Mouse (Mus musculus) kidney, postnatal 14 days (tissue): ENCODE measurements around the gene Eda2r.

Experiments
- DNase-seq: peaks from one replicate; pipeline ENCODE4 v3.0.0; 2022; ENCODE audit warnings: mixed read lengths

Eda2r gene

DNA sequence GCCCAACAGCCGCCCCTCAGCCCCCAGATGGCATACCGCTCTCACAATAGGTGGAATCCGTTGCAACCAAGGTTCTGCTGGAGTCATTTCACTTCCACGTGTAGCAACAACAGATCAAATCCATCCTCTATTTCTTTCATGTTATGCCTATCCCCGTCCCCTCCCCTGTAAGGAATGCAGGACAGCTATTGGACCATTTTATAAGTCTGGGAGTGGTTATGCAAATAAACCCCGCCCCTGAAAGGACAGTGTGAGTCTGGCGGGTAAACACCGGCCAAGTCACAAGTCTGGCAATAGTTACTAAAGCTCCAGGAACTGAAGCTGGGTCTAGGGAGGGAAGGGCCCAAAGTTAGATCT, at the start of gene Eda2r:
Eda2r (minus strand) TSS at position 152 of the 357 bp plus-strand sequence.
- DNase-seq: peak; percentile 54

DNA sequence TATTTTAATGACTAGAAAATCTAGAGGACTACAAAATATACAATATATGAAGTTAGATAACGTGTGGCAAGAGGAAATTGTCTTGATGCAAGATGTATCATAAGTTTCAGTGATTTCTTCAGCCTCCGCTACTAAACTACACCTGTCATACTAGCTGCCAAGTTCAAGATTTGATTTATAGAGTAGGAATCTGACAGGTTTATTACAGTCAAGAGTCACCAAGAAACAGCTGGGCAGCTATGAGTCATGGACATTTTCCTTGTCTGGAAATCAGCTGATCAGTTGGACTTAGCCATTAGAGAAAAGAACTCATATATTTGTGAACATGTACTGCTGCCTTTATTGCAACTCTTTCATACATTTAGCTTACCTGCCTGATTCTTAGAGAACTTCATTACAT, 20.9 kb upstream of the Eda2r start:
- no peak for DNase-seq

- no peak for DNase-seq
Measured at GRCm38 (mm10) chrX:97378076-97378475, 1.1 kb upstream of the Eda2r start.

- DNase-seq: peak; percentile 6
Measured at GRCm38 (mm10) chrX:97376321-97377064, 523 bp downstream of the Eda2r start.

DNA sequence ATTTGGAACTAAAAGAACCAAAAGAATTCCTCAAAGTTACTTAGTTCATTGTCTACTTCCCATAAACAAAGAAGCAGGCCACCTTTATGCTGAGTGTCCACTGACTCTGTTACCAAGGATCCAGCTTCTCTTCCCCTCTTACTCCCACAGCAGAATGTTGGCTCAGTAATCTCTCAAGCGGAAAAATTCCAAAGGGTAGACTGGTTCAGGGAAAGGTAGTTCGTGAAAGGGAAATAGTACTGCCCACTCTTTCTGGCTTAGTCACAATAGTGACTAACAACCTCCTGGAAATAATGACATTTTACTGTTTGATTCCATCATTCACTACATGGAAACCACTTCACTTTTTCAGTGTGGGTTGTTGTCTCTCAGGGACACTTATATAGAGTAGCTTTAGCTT, 4.2 kb downstream of the Eda2r start:
- no peak for DNase-seq

- no peak for DNase-seq
Measured at GRCm38 (mm10) chrX:97369206-97369605, 7.8 kb downstream of the Eda2r start.

GRCm38 (mm10) chrX:97368741-97369140, 8.3 kb downstream of the Eda2r start:
- no peak for DNase-seq

DNA sequence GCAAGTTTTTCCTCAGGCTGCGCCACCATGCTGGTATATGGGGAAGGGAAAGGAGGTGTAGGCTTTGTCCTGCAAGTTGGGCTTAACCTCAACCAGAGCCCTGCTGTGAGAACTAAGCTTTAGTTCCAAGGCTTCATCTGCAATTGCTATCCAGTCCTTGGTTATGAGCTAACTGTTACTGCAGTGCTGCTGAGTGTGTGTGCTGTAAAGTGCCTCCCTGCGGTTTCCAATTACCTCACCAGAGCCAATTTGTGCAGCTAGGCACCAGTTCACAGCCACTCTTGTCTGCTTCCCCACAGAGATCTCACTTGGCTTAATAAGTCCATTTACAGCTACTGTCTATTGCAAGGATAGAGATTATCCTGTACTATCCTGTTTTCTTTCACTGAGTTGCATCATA, 16.1 kb downstream of the Eda2r start:
- no peak for DNase-seq

DNA sequence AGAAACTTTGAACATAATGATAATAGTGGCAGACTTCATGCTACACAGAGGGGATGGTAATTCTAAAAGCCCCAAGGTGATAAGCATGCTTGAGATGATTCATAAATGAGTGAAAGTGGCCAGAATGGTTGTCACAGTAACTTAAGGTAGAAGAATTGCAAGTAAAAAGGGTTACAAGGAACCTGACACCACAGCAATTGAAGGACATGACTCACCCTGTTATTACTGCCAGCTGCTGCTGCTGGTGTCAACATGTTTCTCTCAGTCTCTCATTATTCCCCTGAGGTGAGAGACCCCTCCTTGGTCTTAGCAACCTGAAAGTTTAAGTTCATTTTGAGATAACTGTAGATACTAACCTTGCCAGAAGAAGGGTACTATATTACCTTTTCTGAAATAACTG, 49.1 kb downstream of the Eda2r start:
- DNase-seq: no peak
